Mouse (Mus musculus): ENCODE measurements around the gene Mbd5.
A peak's percentile ranks its signal among the peaks of the same experiment; 100 is the strongest.
"Not testable (repeated sequence)": the region's sequence is repeated elsewhere in the genome, so short reads cannot be mapped to it uniquely, and the experiment has no call there.

Gene Mbd5

DNA sequence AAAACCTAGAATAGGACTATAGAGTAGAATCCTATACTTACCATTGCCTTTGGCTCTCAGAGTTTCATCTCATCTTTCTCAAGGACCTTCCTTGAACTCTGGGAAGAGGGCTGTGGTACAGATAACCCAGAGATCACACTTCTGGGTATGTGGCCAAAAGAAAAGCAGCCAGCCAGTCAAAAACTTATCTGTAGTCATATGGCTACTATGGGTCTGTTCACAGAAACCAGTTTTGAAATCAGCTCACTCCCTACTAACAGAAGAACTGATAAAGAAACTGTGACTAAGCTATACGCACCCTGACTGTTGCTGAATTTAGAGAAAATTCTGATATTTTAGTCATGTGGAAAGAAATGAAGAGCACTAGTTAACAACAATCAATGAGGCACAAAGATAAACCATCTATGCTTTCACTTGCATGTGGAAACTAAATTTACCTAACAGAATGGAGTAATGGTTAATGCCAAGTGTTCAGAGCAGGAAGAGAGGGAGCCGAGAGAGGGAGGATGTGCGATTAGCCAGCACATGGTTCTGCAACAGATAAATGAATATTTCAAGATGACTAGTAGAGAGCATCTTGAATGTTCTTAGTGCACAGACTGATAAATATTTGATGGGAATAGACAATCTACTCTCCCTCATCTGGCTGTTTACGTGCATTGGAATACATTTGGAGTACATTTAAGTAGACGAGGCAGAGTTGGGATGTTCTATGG lies 211.1 kb downstream of the Mbd5 start:
- DNase-seq (ENCODE audit: low spot score in 2 of 2) = no peak

DNA sequence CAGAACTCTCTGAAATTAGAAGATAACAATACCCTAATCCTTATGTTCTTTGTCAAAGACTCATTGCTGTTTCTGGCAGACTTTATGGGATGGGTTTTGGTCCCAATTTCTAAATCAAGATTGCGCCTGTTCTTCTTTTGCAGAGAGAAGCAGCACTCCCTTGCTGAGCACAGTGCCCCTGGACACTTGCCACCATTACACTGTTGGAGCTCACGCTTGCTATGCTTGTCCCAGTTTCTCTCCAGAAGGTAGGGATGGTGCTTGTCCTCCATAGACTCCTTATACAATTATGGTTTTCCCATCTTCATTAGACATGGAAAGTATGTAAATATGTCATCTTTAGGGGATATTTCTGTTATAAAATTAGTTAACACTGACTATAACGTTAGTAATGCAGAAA lies 220.5 kb downstream of the Mbd5 start:
- DNase-seq (ENCODE audit: low spot score in 2 of 2) = no peak

DNA sequence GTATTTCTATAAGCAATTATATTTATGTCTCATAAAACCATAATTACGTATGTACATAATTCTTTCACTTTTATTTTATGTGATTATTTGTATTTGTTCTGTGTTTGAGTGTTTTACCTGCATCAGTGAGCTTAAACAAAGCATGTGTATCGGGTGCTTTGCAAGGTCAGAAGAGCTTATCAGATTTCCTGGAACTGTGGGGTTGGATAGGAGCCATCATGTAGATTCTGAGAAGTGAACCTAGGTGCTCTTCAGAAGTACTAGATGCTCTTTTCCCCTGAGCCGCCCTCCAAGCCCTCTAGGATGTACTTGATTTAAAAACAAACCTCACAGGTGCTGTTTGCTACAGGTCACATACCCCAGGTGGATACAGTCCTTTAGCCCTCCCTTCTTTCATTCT lies 227.7 kb downstream of the Mbd5 start:
- DNase-seq (ENCODE audit: low spot score in 2 of 2) = no peak

DNA sequence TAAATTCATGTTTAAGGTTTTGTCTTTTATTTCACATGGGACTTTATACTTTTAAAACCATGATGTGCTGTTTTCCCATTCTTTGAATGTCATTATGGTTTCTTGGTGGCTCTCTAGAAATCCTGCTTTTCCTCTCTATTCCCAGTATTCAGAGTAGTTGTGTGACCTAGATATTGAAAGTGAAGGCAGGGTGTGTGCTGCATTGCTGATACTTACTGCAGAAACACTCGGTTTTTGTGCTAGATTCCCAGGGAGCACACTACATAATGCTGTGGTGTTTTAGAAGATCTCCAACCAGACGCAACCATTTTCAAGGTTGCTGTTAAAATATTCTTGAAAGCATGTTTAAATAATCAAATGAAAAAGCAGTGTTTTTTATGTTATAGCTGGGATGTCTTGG lies 241.7 kb downstream of the Mbd5 start:
- no peak for DNase-seq (ENCODE audit: low spot score in 2 of 2)

DNA sequence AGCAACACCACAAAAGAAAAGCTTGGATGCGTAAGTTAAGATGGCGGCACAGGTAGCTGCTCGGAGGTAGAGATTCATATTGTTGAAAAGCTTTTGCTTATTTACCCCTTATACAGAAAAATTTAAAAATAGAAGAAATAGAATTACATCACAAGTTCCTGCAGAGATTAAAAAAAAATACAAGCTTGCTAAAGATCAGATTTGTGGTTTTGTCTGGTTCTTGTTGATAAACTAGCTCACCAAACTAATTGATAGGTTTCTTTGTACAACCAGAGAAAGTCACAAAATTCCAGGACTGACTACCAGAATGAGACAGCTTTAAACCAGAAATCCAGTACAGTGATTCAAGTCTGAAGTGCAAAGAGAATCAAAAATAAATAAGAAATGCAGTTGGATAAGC lies 242.4 kb downstream of the Mbd5 start:
- DNase-seq (ENCODE audit: low spot score in 2 of 2) = no peak

DNA sequence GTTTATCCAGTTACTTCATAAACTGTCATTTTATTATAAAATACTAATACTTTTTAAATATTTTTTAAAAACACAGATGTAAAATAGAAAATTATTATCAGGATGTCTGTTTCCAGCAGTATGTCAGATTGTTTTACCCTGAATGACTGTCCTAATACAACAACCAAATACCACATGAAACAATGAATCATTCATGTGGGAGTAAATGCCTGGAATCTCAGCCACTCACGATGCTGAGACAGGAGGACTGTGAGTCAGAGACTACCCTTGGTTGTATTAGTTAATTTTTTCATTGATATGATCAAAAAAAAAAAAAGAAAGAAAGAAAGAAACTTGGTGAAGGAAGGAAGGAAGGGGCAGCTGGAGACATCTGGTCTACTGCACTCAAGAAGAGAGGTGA lies 254.8 kb downstream of the Mbd5 start:
- DNase-seq (ENCODE audit: low spot score in 2 of 2) = no peak

DNA sequence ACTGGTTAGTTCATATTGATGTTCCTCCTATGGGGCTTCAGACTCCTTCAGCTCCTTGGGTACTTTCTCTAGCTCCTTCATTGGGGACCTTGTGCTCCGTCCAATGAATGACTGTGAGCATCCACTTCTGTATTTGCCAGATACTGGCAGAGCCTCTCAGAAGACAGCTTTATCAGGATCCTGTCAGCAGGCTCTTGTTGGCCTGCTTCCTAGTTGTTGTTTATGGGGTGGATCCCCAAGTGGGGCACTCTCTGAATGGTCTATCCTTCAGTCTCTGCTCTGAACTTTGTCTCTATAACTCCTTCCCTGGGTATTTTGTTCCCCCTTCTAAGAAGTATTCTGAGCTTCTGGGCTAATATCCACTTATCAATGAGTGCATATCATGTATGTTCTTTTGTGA lies 256.4 kb downstream of the Mbd5 start:
- DNase-seq (ENCODE audit: low spot score in 2 of 2) = not testable (repeated sequence)

DNA sequence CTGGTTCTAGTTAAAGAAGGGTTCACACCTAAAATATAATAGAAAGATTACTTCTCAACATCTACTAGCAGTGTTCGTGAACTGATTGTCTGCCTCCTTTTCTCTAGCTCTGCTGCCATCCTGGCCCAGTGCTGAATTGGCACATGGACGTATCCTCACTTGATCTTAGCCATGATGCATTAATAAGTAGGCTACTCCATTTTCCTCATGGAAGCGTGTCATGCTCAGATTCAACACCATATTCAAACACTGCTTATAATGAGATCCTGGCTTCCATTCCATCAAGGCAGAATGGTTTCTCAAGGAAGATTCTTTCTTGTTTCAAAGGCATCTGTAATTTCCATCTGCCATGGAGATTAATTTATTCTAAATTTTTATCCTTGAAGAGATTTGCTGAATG lies 260.0 kb downstream of the Mbd5 start:
- DNase-seq (ENCODE audit: low spot score in 2 of 2) = no peak

DNA sequence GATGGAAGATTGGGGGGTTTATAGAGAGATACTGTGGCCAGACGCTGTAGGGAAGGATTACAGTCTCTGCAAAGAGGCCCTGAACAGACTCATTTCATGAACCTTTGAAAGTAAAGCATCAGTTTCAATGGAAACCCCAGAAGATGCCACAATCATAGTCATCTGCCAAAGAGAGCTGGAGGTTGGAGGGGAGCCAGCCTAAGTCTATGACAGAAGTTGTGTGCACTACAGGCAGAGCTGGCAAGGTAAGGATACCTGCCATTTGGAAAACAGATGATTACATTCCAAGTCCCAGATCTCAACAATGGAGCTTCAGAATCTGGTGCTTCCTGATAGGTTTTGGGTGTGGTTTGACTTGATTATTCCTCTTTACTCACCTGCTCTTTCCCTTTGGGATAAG lies 261.1 kb downstream of the Mbd5 start:
- no peak for DNase-seq (ENCODE audit: low spot score in 2 of 2)

DNA sequence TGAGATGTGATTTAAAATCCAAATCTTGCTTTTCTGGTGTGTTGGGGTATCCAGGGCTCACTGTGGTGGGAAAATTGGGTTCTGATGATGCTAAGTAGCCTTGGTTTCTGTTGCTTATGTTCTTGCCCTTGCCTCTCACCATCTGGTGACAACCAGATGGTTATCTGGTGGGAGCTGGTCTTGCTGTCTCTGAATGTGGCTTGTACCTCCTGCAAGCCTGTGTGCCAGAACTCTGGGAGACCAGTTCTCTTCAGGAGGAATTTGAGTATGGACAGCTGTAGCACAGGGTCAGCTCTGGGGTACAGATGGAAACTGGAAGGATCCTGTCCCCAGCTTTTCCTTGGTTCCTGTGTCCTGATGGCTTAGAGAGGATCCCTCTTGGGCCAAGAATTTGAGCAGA lies 280.4 kb downstream of the Mbd5 start:
- DNase-seq (ENCODE audit: low spot score in 2 of 2) = no peak

DNA sequence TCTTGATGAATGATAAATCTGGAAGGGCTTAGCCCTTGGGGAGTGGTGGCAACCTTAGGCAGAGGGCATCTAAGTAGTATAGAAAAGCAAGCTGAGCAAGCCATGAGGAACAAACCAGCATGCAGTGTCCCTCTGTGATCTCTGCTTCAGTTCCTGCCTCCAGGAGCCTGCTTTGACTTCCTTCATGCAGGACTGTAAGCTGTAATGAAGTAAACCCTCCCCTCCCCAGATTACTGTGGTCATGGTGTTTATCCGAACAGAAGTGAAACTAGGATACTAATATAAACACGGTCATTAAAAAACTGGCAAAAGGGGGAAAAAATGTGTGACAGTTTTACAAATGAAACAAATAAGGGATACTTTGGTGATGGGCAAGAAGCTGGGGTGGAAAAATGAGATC lies 284.8 kb downstream of the Mbd5 start:
- DNase-seq (ENCODE audit: low spot score in 2 of 2) = no peak

DNA sequence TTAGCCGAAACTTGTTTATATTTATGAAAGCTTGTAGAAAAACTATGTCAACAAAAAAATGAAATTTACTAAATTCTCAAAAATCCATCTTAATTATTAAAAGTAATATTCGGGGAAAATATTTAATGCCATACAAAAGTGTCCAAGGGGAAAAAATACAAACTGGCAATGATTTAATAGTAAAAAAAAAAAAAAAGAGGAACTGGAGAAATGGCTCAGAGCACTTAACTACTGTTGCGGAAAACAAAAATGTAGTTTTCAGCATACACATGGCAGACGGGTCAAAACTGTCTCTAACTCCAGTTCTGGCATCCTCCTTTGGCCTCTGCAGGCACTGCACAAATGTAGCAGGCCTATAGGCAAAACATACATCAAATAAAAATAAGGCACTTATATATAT lies 292.4 kb downstream of the Mbd5 start:
- DNase-seq (ENCODE audit: low spot score in 2 of 2) = no peak

DNA sequence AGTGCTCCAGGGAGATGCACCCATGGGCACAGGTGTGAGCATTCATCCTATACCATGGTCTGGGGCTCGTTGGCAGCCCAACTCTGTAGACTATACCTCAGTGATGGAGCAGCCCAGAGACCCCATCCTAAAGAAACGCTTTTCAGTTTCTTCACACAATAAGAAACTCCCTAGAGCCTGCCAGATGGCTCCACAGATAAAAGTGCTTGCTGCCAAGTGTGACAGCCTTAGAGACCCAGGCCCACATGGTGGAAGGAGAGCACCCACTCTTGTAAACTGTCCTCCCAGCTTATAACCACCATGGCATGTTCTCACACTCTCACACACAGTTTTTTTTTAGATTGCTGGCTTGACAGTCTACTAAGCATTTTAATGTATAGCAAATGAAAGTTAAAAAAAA lies 314.8 kb downstream of the Mbd5 start:
- DNase-seq (ENCODE audit: low spot score in 2 of 2) = no peak

DNA sequence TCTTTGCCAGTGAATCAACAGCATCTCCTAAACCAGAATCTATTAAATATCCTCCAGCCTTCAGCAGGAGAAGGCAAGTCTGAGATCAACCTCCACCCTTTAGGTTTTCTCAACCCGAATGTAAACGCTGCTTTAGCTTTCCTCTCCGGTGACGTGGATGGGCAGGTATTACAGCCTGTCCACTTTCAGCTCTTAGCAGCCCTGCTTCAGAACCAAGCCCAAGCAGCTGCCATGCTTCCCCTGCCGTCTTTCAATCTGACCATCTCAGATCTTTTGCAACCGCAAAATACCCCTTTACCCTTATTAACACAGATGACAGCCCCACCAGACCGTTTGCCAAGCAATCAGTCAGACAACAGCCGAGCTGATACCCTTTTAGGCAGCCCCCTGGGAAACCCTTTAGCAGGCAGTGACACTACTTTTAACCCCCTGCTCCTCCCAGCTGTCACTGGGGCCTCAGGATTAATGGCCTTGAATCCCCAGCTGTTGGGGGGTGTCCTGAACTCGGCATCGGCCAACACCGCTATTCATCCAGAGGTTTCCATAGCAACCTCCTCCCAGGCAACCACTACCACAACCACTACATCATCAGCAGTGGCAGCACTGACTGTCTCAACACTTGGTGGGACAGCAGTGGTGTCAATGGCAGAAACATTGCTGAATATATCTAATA lies 323.1 kb downstream of the Mbd5 start:
- no peak for DNase-seq (ENCODE audit: low spot score in 2 of 2)

DNA sequence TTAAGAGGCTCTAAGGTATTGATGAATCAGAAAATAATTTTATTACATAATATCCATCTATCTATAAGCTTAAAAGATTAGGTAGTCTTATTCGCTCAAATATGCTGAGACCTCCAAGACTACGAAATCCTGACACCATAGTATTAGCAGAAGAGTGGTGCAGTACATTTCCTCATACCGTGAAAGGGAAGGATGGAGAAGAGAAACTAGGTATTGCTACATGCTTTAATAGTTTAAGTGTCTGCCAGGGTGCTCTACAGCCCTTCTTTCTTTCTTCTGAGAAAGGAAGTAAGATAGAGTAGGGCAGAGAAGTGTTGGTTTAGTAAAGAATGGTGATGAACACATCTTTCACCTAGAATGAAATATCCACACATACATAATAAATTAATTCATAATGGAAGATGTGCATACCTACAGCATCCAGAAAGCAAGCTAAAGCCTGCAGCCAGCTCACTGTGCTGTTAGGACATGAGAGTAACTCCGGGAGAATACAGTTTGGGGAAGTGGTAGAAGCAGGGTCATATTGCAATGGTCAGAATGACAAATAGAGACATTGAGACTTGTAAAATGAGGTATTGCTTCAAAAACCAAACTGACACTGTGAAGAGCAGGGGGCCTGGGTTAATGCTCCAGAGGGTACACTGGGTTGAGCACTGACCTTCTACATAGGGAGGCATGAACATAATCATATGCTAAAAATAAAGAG lies 326.9 kb downstream of the Mbd5 start:
- no peak for DNase-seq (ENCODE audit: low spot score in 2 of 2)

DNA sequence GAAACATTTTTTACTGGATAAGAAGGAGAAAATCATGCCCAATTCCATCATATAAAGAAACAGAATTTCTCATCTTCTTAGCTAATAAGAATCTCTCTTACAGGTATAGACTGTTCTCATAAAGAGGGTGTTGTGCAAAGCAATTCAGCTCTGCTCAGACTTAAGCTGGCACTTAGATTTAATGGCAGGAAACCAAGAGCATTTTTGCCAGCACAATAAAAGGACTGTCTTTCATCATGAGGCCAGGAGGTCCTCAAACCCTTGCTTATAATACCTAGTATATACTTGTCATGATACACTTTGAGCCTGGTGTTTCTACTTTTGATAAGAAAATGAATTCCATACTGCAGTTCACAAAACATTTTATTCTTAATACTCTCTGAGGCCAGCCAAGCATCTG lies 331.2 kb downstream of the Mbd5 start:
- DNase-seq (ENCODE audit: low spot score in 2 of 2) = no peak

DNA sequence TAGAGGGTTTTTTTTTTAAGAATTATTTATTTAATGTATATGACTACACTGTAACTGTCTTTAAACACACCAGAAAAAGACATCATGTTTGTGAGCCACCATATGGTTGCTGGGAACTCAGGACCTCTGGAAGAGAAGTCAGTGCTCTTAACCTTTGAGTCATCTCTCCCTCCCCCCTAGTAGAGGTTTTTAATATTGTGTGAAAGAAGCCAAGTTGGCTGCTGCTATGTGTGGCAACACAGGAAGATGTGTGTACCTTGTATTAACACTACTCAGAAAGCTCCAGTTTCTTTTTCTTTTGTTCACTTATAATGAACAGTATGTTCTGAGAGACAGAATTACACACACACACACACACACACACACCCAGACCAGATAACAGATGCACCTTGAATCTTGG lies 334.3 kb downstream of the Mbd5 start:
- DNase-seq (ENCODE audit: low spot score in 2 of 2) = no peak

DNA sequence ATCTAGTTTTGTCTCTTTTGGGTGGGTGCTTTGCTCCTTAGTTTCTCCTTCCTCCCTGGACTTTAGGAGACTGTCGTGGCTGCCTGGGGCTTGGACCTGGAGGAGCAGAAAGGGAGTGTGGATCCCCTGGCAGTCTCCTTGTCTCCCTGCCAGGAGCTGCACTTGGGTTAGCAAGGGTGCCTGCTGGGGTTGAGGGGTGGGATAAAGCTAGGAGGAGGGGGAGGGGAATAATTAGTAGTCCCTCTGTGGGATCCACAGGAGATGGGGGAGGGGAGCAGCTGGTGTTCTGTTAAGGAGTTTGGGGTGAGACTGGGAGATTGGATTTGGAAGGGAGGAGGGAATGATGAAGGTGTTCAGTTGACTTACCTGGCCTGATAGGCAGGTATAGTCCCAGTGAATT lies 337.7 kb downstream of the Mbd5 start:
- DNase-seq (ENCODE audit: low spot score in 2 of 2) = no peak

DNA sequence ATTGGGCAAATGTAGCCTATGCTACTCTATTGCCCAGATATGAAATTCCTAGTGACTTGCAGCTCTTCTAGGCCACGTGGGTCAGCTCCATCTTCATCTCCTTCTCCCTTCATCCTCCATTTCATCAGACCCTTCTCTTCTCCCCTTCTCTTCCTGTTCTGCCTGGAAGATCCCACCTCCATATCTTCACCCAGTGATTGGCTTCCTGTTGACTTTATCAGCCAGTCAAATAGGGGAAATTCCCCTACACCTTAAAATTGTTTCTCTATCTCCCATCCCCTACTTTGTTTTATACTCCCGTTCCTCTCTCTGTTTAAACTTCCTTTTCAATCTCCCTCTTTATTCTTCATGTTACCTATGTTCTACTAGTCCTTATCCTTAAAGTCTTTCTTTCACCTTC lies 342.4 kb downstream of the Mbd5 start:
- DNase-seq (ENCODE audit: low spot score in 2 of 2) = no peak

DNA sequence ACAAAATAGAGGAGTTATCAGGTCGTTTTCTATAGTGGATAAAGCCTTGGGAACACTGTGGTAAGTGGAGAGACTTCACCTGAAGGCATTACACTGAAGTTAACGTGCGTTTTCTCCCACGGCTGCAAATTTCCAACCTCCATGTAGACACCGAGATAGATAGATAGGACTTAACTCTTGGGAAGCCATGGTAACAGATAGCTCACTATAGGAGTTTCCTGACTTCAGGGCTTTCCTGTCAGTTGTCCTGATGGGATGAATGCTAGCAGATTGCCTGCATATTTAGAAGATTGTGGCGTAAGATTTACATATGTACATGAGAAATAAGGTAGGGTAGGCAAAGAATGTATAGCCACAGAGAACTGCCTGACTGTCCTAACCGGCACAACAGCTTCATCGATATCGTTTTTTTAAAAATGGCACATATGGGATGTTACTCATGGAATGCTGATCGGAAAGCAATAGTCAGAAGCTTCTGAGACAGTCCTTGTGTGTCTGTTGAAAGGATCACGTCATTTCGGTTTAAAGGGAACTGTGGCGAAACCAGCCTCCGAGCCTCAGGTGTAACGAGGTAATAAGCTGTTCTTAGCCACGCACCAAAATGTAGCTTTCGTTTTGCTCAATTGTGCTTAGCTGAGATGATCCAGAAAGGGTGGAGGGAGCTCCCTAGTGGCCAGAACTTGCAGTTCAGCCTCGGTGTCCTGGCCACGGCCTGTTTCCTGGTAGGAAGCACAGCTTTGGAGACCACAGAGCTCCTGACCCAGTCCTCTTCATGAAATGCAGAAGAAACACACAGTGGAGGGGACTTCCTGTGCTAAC lies 363.5 kb downstream of the Mbd5 start:
- DNase-seq (ENCODE audit: low spot score in 2 of 2) = peak; percentile 69 to 82

DNA sequence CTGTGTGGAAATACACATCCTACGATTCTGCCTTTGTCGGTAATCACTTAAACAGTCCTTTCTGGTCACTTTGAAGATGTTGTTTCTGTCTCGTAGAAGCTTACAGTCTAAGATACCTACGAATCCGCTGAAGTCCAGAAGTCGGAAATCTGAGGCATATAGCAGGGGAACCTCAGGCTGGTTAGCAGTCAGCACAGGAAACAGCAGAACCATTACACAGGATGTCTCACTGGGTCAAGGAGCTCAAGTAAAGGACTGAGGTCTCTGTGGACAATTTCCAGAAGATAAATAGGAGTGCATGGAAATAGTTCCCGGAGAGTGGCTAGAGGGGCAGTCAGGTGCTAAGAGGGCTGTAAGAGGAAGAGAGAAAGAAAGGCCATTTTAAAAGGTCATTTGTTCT lies 384.3 kb downstream of the Mbd5 start:
- no peak for DNase-seq (ENCODE audit: low spot score in 2 of 2)

DNA sequence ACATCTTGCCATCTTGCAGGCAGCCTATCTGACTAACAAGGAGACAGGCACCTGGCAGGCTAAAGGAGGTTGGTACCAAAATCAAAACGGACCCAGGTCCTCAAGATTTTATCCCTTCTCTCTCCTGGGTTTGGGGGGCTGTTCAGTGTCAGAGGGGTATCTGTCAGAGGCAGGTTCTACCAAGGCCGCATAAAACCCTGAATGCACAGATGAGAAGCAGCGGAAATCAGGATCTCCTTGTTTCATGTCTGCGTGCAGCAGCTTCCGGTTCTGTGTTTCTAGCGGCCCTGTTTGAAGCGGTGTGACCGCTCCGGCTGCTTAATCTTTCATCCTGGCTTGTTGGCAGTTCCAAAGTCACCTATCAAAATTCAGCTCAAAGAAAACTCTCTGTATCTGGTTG lies 386.0 kb downstream of the Mbd5 start:
- no peak for DNase-seq (ENCODE audit: low spot score in 2 of 2)
